Mouse (Mus musculus) midbrain, embryonic 12.5 days (tissue): Measurements from ENCODE around the gene Mrps5. TPM values are rescaled to one million over a fixed set of nuclear protein-coding genes. Genes with fewer than 3 reads are reported as not detected.

ENCODE experiments used
- ATAC-seq: fragments of 200-750 bp; cut with Nextera tagmentation; 2 replicates; pipeline ENCODE4 v1.8.0; 2017; ENCODE audit warnings: low read depth, moderate TSS enrichment, moderate library complexity; ENCODE audit not compliant: low FRiP score
- H3K27ac ChIP-seq: fragments of 300-500 bp; sonication (generic); replicated peaks from 2 replicates; pipeline ENCODE4 v1.5.1; 2016; ENCODE audit warnings: mild to moderate bottlenecking
- H3K27me3 ChIP-seq: fragments of 300-500 bp; sonication (generic); 2 replicates; pipeline ENCODE4 v1.6.1; 2016; ENCODE audit warnings: mild to moderate bottlenecking
- H3K36me3 ChIP-seq: fragments of 300-500 bp; sonication (generic); 2 replicates; pipeline ENCODE4 v1.6.1; 2016
- H3K4me1 ChIP-seq: fragments of 300-500 bp; sonication (generic); 2 replicates; pipeline ENCODE4 v1.6.1; 2016
- H3K4me2 ChIP-seq: fragments of 300-500 bp; sonication (generic); replicated peaks from 2 replicates; pipeline ENCODE4 v1.6.1; 2016; ENCODE audit warnings: mild to moderate bottlenecking, moderate library complexity
- H3K4me3 ChIP-seq: fragments of 300-500 bp; sonication (generic); 2 replicates; pipeline ENCODE4 v1.5.1; 2016; ENCODE audit warnings: mild to moderate bottlenecking
- H3K9ac ChIP-seq: fragments of 300-500 bp; sonication (generic); replicated peaks from 2 replicates; pipeline ENCODE4 v1.6.1; 2016; ENCODE audit warnings: mild to moderate bottlenecking, moderate library complexity
- H3K9me3 ChIP-seq: fragments of 300-500 bp; sonication (generic); 2 replicates; pipeline ENCODE4 v1.6.1; 2016; ENCODE audit warnings: mild to moderate bottlenecking
- WGBS: fragments of 180-500 bp; shearing (Covaris S2); methylation state at CpG from one replicate; pipeline ENCODE4 v1.1.7; 2016; 5-methylcytosine and 5-hydroxymethylcytosine counted together
- polyA plus RNA-seq: library from polyadenylated mRNA; unstranded; fragments of >200 nt; fragmentation: Nextera tagmentation; extraction: Ambion mirVana; gene quantifications from 2 replicates; pipeline ENCODE4 v1.2.1, GENCODE M21; 2016

The Mrps5 gene
- 151 and 168 TPM in 2 replicates for polyA plus RNA-seq

DNA sequence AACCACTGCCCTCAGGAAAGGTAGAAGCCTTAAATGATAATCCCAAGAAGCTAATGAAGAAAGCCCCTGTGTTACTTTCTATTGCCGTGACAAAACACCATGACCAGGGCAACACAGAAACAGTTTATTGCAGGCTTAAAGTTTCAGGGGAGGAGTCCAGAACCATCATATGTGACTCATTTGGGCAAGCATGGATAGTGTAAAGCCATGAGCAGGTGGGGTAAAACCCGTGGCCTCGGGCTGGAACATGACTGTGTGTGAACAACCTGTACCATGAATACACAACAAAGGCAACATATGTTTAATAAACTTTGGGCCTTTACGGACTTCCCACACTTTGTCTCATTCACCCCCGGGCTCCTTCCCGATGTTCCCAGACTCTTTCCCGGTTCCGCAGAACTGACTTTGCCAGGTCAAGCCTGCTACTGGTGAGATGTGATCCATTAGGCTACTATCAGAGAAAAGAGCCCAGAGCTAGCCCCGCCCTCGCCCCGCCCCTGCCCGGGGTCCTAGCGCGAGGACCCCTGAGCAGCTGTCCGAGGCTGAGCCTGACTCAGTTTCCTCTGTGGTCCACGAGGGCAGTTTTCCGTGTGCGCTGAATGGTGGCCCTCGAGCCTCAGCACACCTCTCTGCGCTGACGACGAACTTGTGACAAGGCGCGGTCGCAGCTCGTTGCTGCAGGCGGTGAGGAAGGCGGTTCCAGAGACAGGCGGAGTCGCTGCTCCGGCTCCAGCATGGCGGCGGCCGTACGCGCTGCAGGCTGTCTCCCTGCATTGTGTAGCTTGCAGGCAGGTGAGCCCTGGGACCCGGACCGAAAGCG lies at the start of gene Mrps5, which contains the start of gene Zfp661:
Gene Mrps5 (plus strand): TSS at position 529 of the 820 bp plus-strand sequence.
Gene Zfp661 (minus strand): TSS at position 401 of the 820 bp plus-strand sequence.
- 5% methylated on average over 39 of the region's 39 CpGs for WGBS
- peak within 1 kb of the TSS; percentile 89 for H3K4me3 ChIP-seq
- H3K36me3 ChIP-seq = peaks cover 12% of the 10 kb centered on the region
- H3K27me3 ChIP-seq = peaks cover 4% of the 10 kb centered on the region; the same call in 1 of the 2 replicates
- peak within 1 kb of the TSS; percentile 69 for H3K4me2 ChIP-seq
- peak within 1 kb of the TSS; percentile 77 for H3K9ac ChIP-seq
- H3K9me3 ChIP-seq = no peaks in the 10 kb centered on the region
- peak; percentile 88 for ATAC-seq
- peak within 1 kb of the TSS; percentile 90 for H3K27ac ChIP-seq
- H3K4me1 ChIP-seq = peaks cover 32% of the 10 kb centered on the region

- no peak for ATAC-seq
- no peaks in the 10 kb centered on the region for H3K36me3 ChIP-seq
- H3K4me3 ChIP-seq = no peak overlapping the region
- H3K4me1 ChIP-seq = peaks cover 5% of the 10 kb centered on the region; the same call in 1 of the 2 replicates
- WGBS = 68% methylated on average over 3 of the region's 3 CpGs
- H3K9me3 ChIP-seq = no peaks in the 10 kb centered on the region
- no peak overlapping the region for H3K27ac ChIP-seq
- peaks cover 50% of the 10 kb centered on the region for H3K27me3 ChIP-seq
- H3K4me2 ChIP-seq = no peak overlapping the region
- H3K9ac ChIP-seq = no peak overlapping the region
These were observed 49.5 kb upstream of the Mrps5 start for GRCm38 (mm10) chr2:127537548-127537947.

DNA sequence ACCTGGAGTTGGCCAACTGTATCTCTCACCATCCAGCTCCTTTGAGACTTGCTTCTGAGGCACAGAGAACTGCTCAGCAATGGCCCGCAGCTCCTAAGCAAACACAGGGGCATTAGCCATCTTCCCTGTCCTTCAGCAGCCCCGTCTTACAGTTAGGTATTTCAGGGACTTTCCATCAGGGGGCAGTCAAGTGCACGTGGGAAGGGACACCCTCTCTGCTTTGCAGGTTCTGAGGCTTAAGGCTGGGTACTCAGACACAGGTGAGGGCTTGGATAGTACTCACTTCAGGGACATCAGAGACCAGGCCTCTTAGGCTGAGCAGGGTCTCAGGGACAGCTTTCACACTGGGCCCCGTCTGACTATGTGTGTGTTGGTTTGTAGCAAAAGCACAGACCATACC lies 47.5 kb upstream of the Mrps5 start:
- Histone ChIP-seq H3K36me3 (no peaks in the 10 kb centered on the region), H3K9ac (no peak overlapping the region), H3K4me2 (no peak overlapping the region), H3K4me1 (peaks cover 5% of the 10 kb centered on the region; the same call in 1 of the 2 replicates), H3K27me3 (peaks cover 58% of the 10 kb centered on the region), H3K9me3 (no peaks in the 10 kb centered on the region), H3K27ac (no peak overlapping the region), H3K4me3 (no peak overlapping the region)
- 26% methylated on average over 4 of the region's 4 CpGs for WGBS
- ATAC-seq = no peak

- Histone ChIP-seq H3K4me3 (peak within 1 kb of the TSS; percentile 21), H3K36me3 (no peaks in the 10 kb centered on the region), H3K9me3 (no peaks in the 10 kb centered on the region), H3K4me1 (peaks cover 5% of the 10 kb centered on the region; the same call in 1 of the 2 replicates), H3K9ac (no peak within 1 kb of the TSS), H3K27me3 (peaks cover 58% of the 10 kb centered on the region), H3K4me2 (peak within 1 kb of the TSS; percentile 34), H3K27ac (no peak within 1 kb of the TSS)
- ATAC-seq = no peak
- 6% methylated on average over 29 of the region's 29 CpGs for WGBS
These were observed 45.8 kb upstream of the Mrps5 start, which contains the start of gene Prom2 for GRCm38 (mm10) chr2:127541185-127541584. Gene Prom2 (minus strand): TSS chr2:127541467.

DNA sequence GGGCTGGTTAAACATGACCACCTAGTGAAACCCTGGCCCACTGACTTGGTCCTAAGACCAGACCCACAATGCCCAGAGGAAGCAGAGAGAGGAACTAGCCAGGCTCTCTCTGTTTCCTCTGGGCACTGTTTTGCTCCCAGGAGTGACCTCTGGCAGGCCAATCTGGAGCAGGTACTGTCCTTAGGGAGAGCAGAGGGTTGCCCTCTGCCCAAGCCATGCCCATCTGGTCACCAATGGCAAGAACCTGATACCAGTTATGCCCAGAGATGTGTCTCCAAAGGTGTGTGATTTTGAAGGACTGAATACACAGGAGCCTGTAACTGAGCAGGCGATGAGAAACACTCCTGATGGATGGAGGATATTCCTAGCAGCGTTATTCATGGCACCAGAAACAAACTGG lies 45.3 kb upstream of the Mrps5 start:
- no peak overlapping the region for H3K27ac ChIP-seq
- H3K9me3 ChIP-seq = no peaks in the 10 kb centered on the region
- H3K9ac ChIP-seq = no peak overlapping the region
- H3K4me2 ChIP-seq = no peak overlapping the region
- peaks cover 58% of the 10 kb centered on the region for H3K27me3 ChIP-seq
- no peaks in the 10 kb centered on the region for H3K36me3 ChIP-seq
- 89% methylated on average over 2 of the region's 2 CpGs for WGBS
- H3K4me3 ChIP-seq = no peak overlapping the region
- H3K4me1 ChIP-seq = peaks cover 5% of the 10 kb centered on the region; the same call in 1 of the 2 replicates
- no peak for ATAC-seq

DNA sequence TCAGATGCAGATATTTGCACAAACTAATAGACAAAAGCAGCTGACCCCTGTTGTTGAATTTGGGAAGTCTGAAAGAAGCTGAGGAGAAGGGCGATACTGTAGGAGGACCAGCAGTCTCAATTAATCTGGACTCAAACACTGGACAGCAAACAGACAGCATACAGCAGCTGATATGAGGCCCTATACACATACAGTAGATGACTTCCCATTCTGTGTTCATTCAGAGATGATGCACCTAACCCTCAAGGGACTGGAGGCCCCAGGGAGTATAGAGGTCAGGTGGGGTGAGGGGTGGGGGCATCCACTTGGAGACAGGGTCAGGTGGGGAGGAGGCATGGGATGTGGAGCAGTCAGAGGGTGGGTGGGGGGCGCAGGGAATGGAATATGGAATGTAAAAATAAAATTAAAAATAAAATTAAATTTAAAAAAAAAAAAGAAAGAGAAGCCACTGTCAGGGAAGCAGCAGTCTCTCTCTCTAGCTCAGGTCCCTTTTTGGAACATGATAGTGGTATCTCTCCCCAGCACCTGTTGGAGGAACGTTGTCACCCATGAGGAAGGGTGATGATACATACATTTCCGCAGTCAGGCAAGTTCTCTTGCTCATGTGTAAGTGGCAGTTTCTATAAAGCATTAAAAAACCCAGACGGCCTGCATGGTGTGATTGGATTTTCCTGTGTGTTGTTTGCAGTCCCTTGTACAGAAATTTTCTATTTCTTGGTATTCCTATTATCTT lies 38.5 kb upstream of the Mrps5 start:
- ATAC-seq = no peak
- WGBS = 79% methylated on average over 5 of the region's 5 CpGs
- Histone ChIP-seq H3K36me3 (no peaks in the 10 kb centered on the region), H3K27ac (no peak overlapping the region), H3K4me3 (no peak overlapping the region), H3K9me3 (no peaks in the 10 kb centered on the region), H3K9ac (no peak overlapping the region), H3K27me3 (peaks cover 12% of the 10 kb centered on the region), H3K4me2 (no peak overlapping the region), H3K4me1 (no peaks in the 10 kb centered on the region)

GRCm38 (mm10) chr2:127549711-127550110 lies 37.3 kb upstream of the Mrps5 start:
- no peak overlapping the region for H3K9ac ChIP-seq
- no peak overlapping the region for H3K27ac ChIP-seq
- no peak overlapping the region for H3K4me3 ChIP-seq
- no peaks in the 10 kb centered on the region for H3K4me1 ChIP-seq
- H3K27me3 ChIP-seq = peaks cover 10% of the 10 kb centered on the region; the same call in 1 of the 2 replicates
- H3K9me3 ChIP-seq = no peaks in the 10 kb centered on the region
- ATAC-seq = no peak
- H3K4me2 ChIP-seq = no peak overlapping the region
- H3K36me3 ChIP-seq = no peaks in the 10 kb centered on the region

DNA sequence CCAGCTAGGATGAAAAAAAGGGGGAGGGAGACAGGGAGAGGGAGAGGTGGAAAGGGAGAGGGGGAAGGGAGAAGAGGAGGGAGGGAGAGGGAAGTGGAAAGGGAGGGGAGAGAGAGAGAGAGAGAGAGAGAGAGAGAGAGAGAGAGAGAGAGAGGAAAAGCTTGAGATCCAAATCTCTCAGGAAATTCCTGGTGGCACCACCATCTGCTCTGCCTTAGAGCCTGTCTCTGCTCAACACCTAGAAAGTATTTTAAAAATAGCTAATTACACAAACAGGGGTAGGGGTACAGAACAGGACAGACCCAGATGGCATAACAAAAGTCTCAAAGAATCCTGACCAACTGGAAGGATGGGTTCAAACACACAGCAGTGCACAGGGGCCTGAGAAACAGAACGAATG lies 36.6 kb upstream of the Mrps5 start:
- Histone ChIP-seq H3K27me3 (peaks cover 10% of the 10 kb centered on the region; the same call in 1 of the 2 replicates), H3K36me3 (no peaks in the 10 kb centered on the region), H3K4me3 (no peak overlapping the region), H3K9ac (no peak overlapping the region), H3K27ac (no peak overlapping the region), H3K9me3 (no peaks in the 10 kb centered on the region), H3K4me2 (no peak overlapping the region), H3K4me1 (no peaks in the 10 kb centered on the region)
- 85% methylated on average over 1 of the region's 1 CpGs for WGBS
- ATAC-seq = no peak

GRCm38 (mm10) chr2:127551078-127551477 lies 35.9 kb upstream of the Mrps5 start:
- H3K4me1 ChIP-seq = no peaks in the 10 kb centered on the region
- H3K36me3 ChIP-seq = no peaks in the 10 kb centered on the region
- no peak overlapping the region for H3K27ac ChIP-seq
- no peaks in the 10 kb centered on the region for H3K9me3 ChIP-seq
- no peak overlapping the region for H3K4me3 ChIP-seq
- H3K4me2 ChIP-seq = no peak overlapping the region
- WGBS = 59% methylated on average over 5 of the region's 5 CpGs
- H3K27me3 ChIP-seq = peaks cover 10% of the 10 kb centered on the region; the same call in 1 of the 2 replicates
- no peak overlapping the region for H3K9ac ChIP-seq
- no peak for ATAC-seq

DNA sequence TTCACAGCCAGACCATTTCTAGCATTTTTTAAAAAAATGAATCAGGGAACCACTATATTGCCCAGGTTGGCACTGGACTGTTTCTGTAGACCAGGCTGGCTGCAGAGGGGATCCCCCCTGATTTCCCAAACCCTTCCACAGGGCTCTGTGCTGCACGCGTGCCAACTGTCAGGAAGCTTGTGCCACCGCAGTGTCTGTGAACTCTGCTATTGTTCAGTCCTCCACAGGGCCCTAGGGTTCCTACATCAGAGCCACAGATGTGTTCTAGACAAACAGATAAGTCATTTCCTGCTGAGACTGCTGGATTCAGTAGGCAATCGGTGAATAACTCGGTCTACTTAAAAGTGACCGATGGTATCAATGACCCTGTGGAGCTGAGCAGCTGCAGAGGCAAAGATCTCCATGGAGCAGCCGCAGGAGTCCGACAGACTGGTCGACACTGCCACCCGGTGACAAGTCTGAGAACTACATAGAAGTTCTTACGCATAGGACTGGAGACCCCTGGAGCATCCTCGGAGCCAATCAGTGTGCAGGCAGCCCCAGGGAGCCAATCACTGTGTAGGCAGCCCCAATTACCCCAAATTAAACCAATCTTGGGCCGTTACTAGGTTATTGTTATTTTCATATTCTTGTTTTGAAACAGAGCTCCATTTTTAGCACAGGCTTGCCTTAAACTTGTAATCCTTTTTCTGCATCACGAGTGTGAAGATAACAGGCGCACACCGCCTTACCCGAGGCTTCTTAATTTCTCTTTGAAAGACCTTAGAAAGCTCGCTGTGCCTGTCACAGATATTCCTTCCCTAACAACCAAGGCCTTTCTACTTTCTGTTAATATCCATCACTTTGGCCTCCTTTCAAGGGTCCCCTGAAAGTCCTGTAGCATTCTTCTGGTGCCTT lies 27.7 kb upstream of the Mrps5 start:
- WGBS = 18% methylated on average over 18 of the region's 18 CpGs

DNA sequence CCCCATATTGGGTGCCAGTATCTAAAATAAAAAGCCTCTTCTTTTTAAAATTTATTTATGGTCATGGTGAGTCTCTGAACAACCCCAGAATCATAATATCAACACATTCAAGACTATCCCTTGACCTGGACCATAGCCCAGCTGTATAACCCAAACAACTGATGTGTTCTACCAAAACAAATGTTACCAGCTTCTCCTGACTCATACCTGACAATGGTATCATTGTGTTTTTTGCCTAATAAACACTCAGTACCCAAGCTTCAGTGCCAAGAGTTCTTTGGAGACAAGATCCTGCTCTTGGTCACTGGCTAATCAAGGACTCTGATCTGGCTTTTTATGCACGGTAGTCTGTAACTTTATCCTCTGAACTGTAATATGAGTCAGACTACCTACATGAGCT lies 13.7 kb upstream of the Mrps5 start:
- Histone ChIP-seq H3K4me3 (no peak overlapping the region), H3K27me3 (0 out of 2 replicates have a peak, but pooled peaks cover 5% of the 10 kb centered on the region), H3K27ac (no peak overlapping the region), H3K9ac (no peak overlapping the region), H3K9me3 (peaks cover 7% of the 10 kb centered on the region), H3K36me3 (peaks cover 26% of the 10 kb centered on the region), H3K4me1 (no peaks in the 10 kb centered on the region), H3K4me2 (no peak overlapping the region)
- 83% methylated on average over 1 of the region's 1 CpGs for WGBS
- no peak for ATAC-seq

More for the DNA sequence above, 27.7 kb upstream of the Mrps5 start:
- H3K9me3 ChIP-seq = no peaks in the 10 kb centered on the region
- no peaks in the 10 kb centered on the region for H3K36me3 ChIP-seq
- H3K4me2 ChIP-seq = peak overlapping the region; percentile 50
- H3K27ac ChIP-seq = no peak overlapping the region
- no peak overlapping the region for H3K9ac ChIP-seq
- H3K4me3 ChIP-seq = peak overlapping the region; percentile 30
- peaks cover 5% of the 10 kb centered on the region for H3K4me1 ChIP-seq
- peak; percentile 99 for ATAC-seq
- peaks cover 23% of the 10 kb centered on the region for H3K27me3 ChIP-seq
